8 mouse cellular contexts compared by ENCODE assay signal in genomic region chr12:78862254-78862730, GRCm38 (mm10). TPM values are rescaled to one million over a fixed set of nuclear protein-coding genes. Genes with fewer than 3 reads are reported as not detected.
A peak's percentile ranks its signal among the peaks of the same experiment; 100 is the strongest.
DNase-seq lines count a peak whose midpoint lies in the region; ATAC-seq and TF ChIP-seq lines count a peak whose summit lies in the region.

No protein-coding gene starts in this region.

- WGBS in heart, adult 2 months, result under 1% methylated on average over 22 of the region's 22 CpGs
- under 1% methylated on average over 22 of the region's 22 CpGs for WGBS in forebrain, embryonic 16.5 days
- WGBS in liver, postnatal 0 days (ENCODE audit: insufficient replicate concordance), result under 1% methylated on average over 22 of the region's 22 CpGs

- no peak for ATAC-seq in forebrain, embryonic 16.5 days
- peak; percentile 36 for ATAC-seq in liver, postnatal 0 days

- peaks cover 6% of the 10 kb centered on the region; the same call in 1 of the 2 replicates for H3K79me2 ChIP-seq in heart, adult 2 months (replicated peaks; ENCODE audit: control insufficient read depth, insufficient read depth, low read length)

- DNase-seq in heart, adult 2 months, result no peak
- DNase-seq in heart, postnatal 25 days (ENCODE audit: low spot score), result no peak
- DNase-seq in liver, postnatal 0 days, result no peak
- DNase-seq in left cerebral cortex, postnatal 4 days, result no peak
- DNase-seq in embryo, embryonic 10.5 days (ENCODE audit: low spot score), result no peak
- DNase-seq in adrenal gland, adult 8-10 months, result no peak

- TF ChIP-seq EP300 in heart, adult 2 months (IDR thresholded peaks at IDR 0.05; ENCODE audit: insufficient read depth, low read depth, low read length), result no peak
- no peak for TF ChIP-seq EP300 in liver, postnatal 0 days (IDR thresholded peaks at IDR 0.05; ENCODE audit: low read depth)

- peak overlapping the region; percentile 99 for H3K27ac ChIP-seq in heart, adult 2 months
- peak overlapping the region; percentile 79 for H3K27ac ChIP-seq in forebrain, embryonic 16.5 days (ENCODE audit: low read length)
- peak overlapping the region; percentile 91 for H3K27ac ChIP-seq in liver, postnatal 0 days (ENCODE audit: low read depth)

- no peaks in the 10 kb centered on the region for H3K9me3 ChIP-seq in E14TG2a.4 (ENCODE audit: low read length)
- no peaks in the 10 kb centered on the region for H3K9me3 ChIP-seq in forebrain, embryonic 16.5 days (ENCODE audit: control insufficient read depth, low read length)
- no peaks in the 10 kb centered on the region for H3K9me3 ChIP-seq in liver, postnatal 0 days (ENCODE audit: low read length)

- H3K27me3 ChIP-seq in heart, adult 2 months (ENCODE audit: control insufficient read depth, insufficient read depth, low read length), result no peaks in the 10 kb centered on the region
- H3K27me3 ChIP-seq in E14TG2a.4 (ENCODE audit: insufficient read depth, low read length), result no peaks in the 10 kb centered on the region
- H3K27me3 ChIP-seq in forebrain, embryonic 16.5 days (replicated peaks; ENCODE audit: control insufficient read depth, insufficient read depth, low read length), result no peaks in the 10 kb centered on the region
- no peaks in the 10 kb centered on the region for H3K27me3 ChIP-seq in liver, postnatal 0 days (ENCODE audit: insufficient read depth, low read length)

- H3K4me3 ChIP-seq in heart, adult 2 months, result peak overlapping the region; percentile 92
- H3K4me3 ChIP-seq in E14TG2a.4 (replicated peaks; ENCODE audit: low read length), result peak overlapping the region; percentile 96
- peak overlapping the region; percentile 99 for H3K4me3 ChIP-seq in forebrain, embryonic 16.5 days (replicated peaks; ENCODE audit: low read length)
- H3K4me3 ChIP-seq in liver, postnatal 0 days (ENCODE audit: low read depth, low read length), result peak overlapping the region; percentile 95

- no peak for TF ChIP-seq CTCF in heart, adult 2 months (IDR thresholded peaks at IDR 0.05)
- TF ChIP-seq CTCF in E14TG2a.4 (conservative IDR thresholded peaks at IDR 0.05; ENCODE audit: low read length), result no peak
- TF ChIP-seq CTCF in liver, postnatal 0 days (IDR thresholded peaks at IDR 0.05; ENCODE audit: low read depth), result no peak

- H3K4me2 ChIP-seq in forebrain, embryonic 16.5 days (ENCODE audit: low read length), result peak overlapping the region; percentile 71
- H3K4me2 ChIP-seq in liver, postnatal 0 days (ENCODE audit: low read depth, low read length), result peak overlapping the region; percentile 89

- intact Hi-C loops in heart, adult 2 months (cut with DNase I), result loop anchor here (5.0 to 10.0 kb wide), 3 partner anchors 115 to 1783 kb away; partner anchors contain the start of genes Erh, Gphn, Mpp5 and Slc39a9
- intact Hi-C loops in heart, postnatal 25 days (cut with DNase I), result loop anchor here (2.0 kb wide), 1 partner anchor 113 kb away; the partner anchor contains the start of gene Mpp5
- intact Hi-C loops in left cerebral cortex, postnatal 4 days (cut with DNase I), result loop anchor here (10.0 kb wide), 1 partner anchor 637 kb away; the partner anchor contains the start of gene Gphn

- H3K9ac ChIP-seq in heart, adult 2 months (ENCODE audit: low read depth, low read length), result peak overlapping the region; percentile 82
- peak overlapping the region; percentile 77 for H3K9ac ChIP-seq in forebrain, embryonic 16.5 days (replicated peaks; ENCODE audit: low read depth, low read length)
- H3K9ac ChIP-seq in liver, postnatal 0 days (replicated peaks), result peak overlapping the region; percentile 91

- TF ChIP-seq POLR2A in heart, adult 2 months (IDR thresholded peaks at IDR 0.05; ENCODE audit: insufficient read depth, low read depth, low read length), result no peak

- H3K4me1 ChIP-seq in heart, adult 2 months (ENCODE audit: control insufficient read depth, insufficient read depth, low read length), result peaks cover 4% of the 10 kb centered on the region
- H3K4me1 ChIP-seq in E14TG2a.4 (replicated peaks; ENCODE audit: low read depth, low read length), result peaks cover 66% of the 10 kb centered on the region
- H3K4me1 ChIP-seq in forebrain, embryonic 16.5 days (replicated peaks; ENCODE audit: control insufficient read depth, insufficient read depth, low read length), result peaks cover 30% of the 10 kb centered on the region
- H3K4me1 ChIP-seq in liver, postnatal 0 days (ENCODE audit: insufficient read depth), result peaks cover 25% of the 10 kb centered on the region

- peaks cover 12% of the 10 kb centered on the region for H3K36me3 ChIP-seq in heart, adult 2 months (ENCODE audit: control insufficient read depth, insufficient read depth, low read length)
- peaks cover 45% of the 10 kb centered on the region for H3K36me3 ChIP-seq in E14TG2a.4 (ENCODE audit: insufficient read depth, low read length)
- no peaks in the 10 kb centered on the region for H3K36me3 ChIP-seq in forebrain, embryonic 16.5 days (ENCODE audit: control insufficient read depth, insufficient read depth)
- peaks cover 7% of the 10 kb centered on the region for H3K36me3 ChIP-seq in liver, postnatal 0 days (replicated peaks; ENCODE audit: insufficient read depth, low read length)

RNA-seq across cellular contexts. Expression of gene Eif2s1, which starts 0.7 kb away (rescaled TPM):
- total RNA-seq in heart, adult 2 months (2021), result 10 to 100 TPM; 54.6 to 55.0 TPM
- 11.8 and 21.2 TPM in 2 replicates for polyA plus RNA-seq in heart, adult 2 months (2012; rRNA removed)
- total RNA-seq in heart, postnatal 25 days (2021), result 10 to 100 TPM; 52.2 to 56.2 TPM
- polyA plus RNA-seq in forebrain, embryonic 16.5 days (2015; fragmentation: Nextera tagmentation; extraction: Ambion mirVana), result 165 and 175 TPM in 2 replicates
- 83.0 and 88.8 TPM in 2 replicates for polyA plus RNA-seq in liver, postnatal 0 days (2015; fragmentation: Nextera tagmentation; extraction: Ambion mirVana)
- 10 to 100 TPM; 67.4 to 75.1 TPM for total RNA-seq in left cerebral cortex, postnatal 4 days (2021)
- total RNA-seq in adrenal gland, adult 8-10 months (2022), result 10 to 100 TPM; 70.3 to 98.8 (median 78.4) TPM

RNA-seq across cellular contexts. Expression of gene Atp6v1d, which starts 0.9 kb away (rescaled TPM):
- total RNA-seq in heart, adult 2 months (2021), result 10 to 100 TPM; 72.8 to 79.8 TPM
- 31.8 and 64.5 TPM in 2 replicates for polyA plus RNA-seq in heart, adult 2 months (2012; rRNA removed)
- 10 to 100 TPM; 81.9 to 83.8 TPM for total RNA-seq in heart, postnatal 25 days (2021)
- 120 and 123 TPM in 2 replicates for polyA plus RNA-seq in forebrain, embryonic 16.5 days (2015; fragmentation: Nextera tagmentation; extraction: Ambion mirVana)
- polyA plus RNA-seq in liver, postnatal 0 days (2015; fragmentation: Nextera tagmentation; extraction: Ambion mirVana), result 36.1 and 36.3 TPM in 2 replicates
- 100 to 1,000 TPM; 120 to 128 TPM for total RNA-seq in left cerebral cortex, postnatal 4 days (2021)
- total RNA-seq in adrenal gland, adult 8-10 months (2022), result 100 to 1,000 TPM in 1 of 4 experiments, 10 to 100 TPM in 3; 70.1 to 102 (median 92.1) TPM

RNA-seq across cellular contexts. Expression of gene Plek2, which starts 44.5 kb away (rescaled TPM):
- total RNA-seq in heart, adult 2 months (2021), result under 1 TPM; 0.27 to 0.29 TPM
- polyA plus RNA-seq in heart, adult 2 months (2012; rRNA removed), result 0.10 and 0.41 TPM in 2 replicates
- total RNA-seq in heart, postnatal 25 days (2021), result under 1 TPM; 0.28 to 0.47 TPM
- 0.96 and 1.1 TPM in 2 replicates for polyA plus RNA-seq in forebrain, embryonic 16.5 days (2015; fragmentation: Nextera tagmentation; extraction: Ambion mirVana)
- polyA plus RNA-seq in liver, postnatal 0 days (2015; fragmentation: Nextera tagmentation; extraction: Ambion mirVana), result 11.9 and 20.6 TPM in 2 replicates
- total RNA-seq in left cerebral cortex, postnatal 4 days (2021), result under 1 TPM; 0.81 to 0.88 TPM
- under 1 TPM in 1 of 4 experiments, not detected in 3; 0.35 TPM for total RNA-seq in adrenal gland, adult 8-10 months (2022)
